Mouse (Mus musculus) liver, postnatal 0 days (tissue): ENCODE measurements at regions not wholly inside any gene's neighbourhood (a gene's known extent, or its start where the extent isn't known, plus 50 kb on each side); places are given as distances from the start of the nearest gene placed in this dataset.

Experiments used
- ATAC-seq: fragments of 200-750 bp; cut with Nextera tagmentation; 2 replicates; pipeline ENCODE4 v1.8.0; 2017; ENCODE audit warnings: mild to moderate bottlenecking, moderate library complexity
- DNase-seq: peaks from one replicate; pipeline ENCODE4 v3.0.0-alpha.2; 2016
- H3K27ac ChIP-seq: fragments of 300-500 bp; sonication (generic); 2 replicates; pipeline ENCODE4 v1.5.1; 2014; ENCODE audit warnings: antibody characterized with exemption, moderate library complexity, mild to moderate bottlenecking, low read depth
- H3K27me3 ChIP-seq: fragments of 300-500 bp; sonication (generic); 2 replicates; pipeline ENCODE4 v1.6.1; 2014; ENCODE audit warnings: low read length, control low read depth, mixed read lengths; ENCODE audit not compliant: insufficient read depth
- H3K36me3 ChIP-seq: fragments of 300-500 bp; sonication (generic); replicated peaks from 2 replicates; pipeline ENCODE4 v1.6.1; 2014; ENCODE audit warnings: mild to moderate bottlenecking, control low read depth, low read length, moderate library complexity, mixed read lengths; ENCODE audit not compliant: insufficient read depth
- H3K4me1 ChIP-seq: fragments of 300-500 bp; sonication (generic); 2 replicates; pipeline ENCODE4 v1.6.1; 2014; ENCODE audit warnings: antibody characterized with exemption, mild to moderate bottlenecking, control low read depth; ENCODE audit not compliant: insufficient read depth
- H3K4me2 ChIP-seq: fragments of 300-500 bp; sonication (generic); 2 replicates; pipeline ENCODE4 v1.6.1; 2014; ENCODE audit warnings: low read depth, mild to moderate bottlenecking, low read length, moderate library complexity, mixed read lengths
- H3K4me3 ChIP-seq: fragments of 300-500 bp; sonication (generic); 2 replicates; pipeline ENCODE4 v1.5.1; 2014; ENCODE audit warnings: low read depth, low read length
- H3K9ac ChIP-seq: fragments of 300-500 bp; sonication (generic); replicated peaks from 2 replicates; pipeline ENCODE4 v1.6.1; 2014; ENCODE audit warnings: mild to moderate bottlenecking, moderate library complexity
- H3K9me3 ChIP-seq: fragments of 300-500 bp; sonication (generic); 2 replicates; pipeline ENCODE4 v1.6.1; 2016; ENCODE audit warnings: mild to moderate bottlenecking, control low read depth, low read length, mixed read lengths
- CTCF ChIP-seq: sonication (generic); IDR thresholded peaks from 2 replicates; pipeline ENCODE4 v1.5.1; 2016; ENCODE audit warnings: antibody characterized with exemption, low read depth
- EP300 ChIP-seq: IDR thresholded peaks from 2 replicates; pipeline ENCODE4 v1.6.1; 2016; ENCODE audit warnings: antibody characterized with exemption, low read depth, mild to moderate bottlenecking
- whole genome bisulfite sequencing: fragments of 180-500 bp; shearing (Covaris S2); extraction: QIAGEN DNeasy Blood & Tissue Kit; methylation state at CpG from one replicate; pipeline ENCODE4 v1.1.7; 2014; ENCODE audit not compliant: insufficient replicate concordance; 5-methylcytosine and 5-hydroxymethylcytosine counted together

DNA sequence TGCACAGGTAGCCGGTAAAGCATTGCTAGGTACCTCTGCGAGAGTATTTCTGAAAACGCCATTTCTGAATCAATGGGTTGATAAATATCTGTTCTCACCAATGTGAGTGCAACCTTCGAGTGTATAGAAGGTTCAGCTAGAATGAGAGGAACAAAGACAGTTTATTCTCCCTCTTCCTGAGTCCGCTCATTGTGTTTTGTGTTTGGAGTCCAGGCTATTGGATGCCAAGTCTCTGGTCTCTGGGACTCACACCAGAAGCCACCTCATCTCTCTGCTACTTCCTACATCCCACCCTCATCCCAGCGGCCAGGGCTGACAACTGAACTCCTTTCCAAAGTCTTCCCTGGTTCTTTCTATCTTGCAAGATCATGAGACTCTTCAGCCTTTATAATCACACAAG is 62.7 kb downstream of the Lrrc30 start:
- WGBS, result 82% methylated on average over 6 of the region's 6 CpGs
- Histone ChIP-seq H3K4me3 (no peak overlapping the region), H3K27ac (no peak overlapping the region), H3K9me3 (no peaks in the 10 kb centered on the region), H3K36me3 (no peaks in the 10 kb centered on the region), H3K27me3 (no peaks in the 10 kb centered on the region), H3K9ac (no peak overlapping the region), H3K4me2 (no peak overlapping the region), H3K4me1 (no peaks in the 10 kb centered on the region)
- DNase-seq (no peak), ATAC-seq (no peak)
- TF ChIP-seq EP300 (no peak), CTCF (no peak)

DNA sequence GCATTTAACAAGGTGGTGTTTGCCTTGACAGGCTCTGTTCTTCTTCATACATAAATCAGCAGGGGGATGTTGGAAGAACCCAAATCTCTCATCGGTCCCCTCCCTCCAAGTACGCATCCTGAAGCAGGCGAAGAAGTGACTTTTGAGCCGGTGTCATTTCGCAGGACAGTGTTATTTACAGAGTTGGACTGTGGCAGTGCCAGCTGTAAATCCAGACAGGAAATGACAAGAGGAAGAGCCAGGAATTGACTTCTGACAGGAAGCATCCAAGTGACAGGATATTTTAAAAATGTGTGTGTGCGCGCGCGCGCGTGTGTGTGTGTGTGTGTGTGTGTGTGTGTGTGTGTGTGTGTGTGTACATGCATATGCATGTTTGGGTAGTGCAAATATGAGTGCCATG is 66.3 kb downstream of the Lrrc30 start:
- TF ChIP-seq CTCF (no peak), EP300 (no peak)
- Histone ChIP-seq H3K27me3 (no peaks in the 10 kb centered on the region), H3K9ac (no peak overlapping the region), H3K9me3 (no peaks in the 10 kb centered on the region), H3K36me3 (no peaks in the 10 kb centered on the region), H3K4me2 (no peak overlapping the region), H3K4me3 (no peak overlapping the region), H3K27ac (no peak overlapping the region), H3K4me1 (no peaks in the 10 kb centered on the region)
- 64% methylated on average over 11 of the region's 11 CpGs for WGBS
- ATAC-seq, result no peak
- DNase-seq, result no peak

DNA sequence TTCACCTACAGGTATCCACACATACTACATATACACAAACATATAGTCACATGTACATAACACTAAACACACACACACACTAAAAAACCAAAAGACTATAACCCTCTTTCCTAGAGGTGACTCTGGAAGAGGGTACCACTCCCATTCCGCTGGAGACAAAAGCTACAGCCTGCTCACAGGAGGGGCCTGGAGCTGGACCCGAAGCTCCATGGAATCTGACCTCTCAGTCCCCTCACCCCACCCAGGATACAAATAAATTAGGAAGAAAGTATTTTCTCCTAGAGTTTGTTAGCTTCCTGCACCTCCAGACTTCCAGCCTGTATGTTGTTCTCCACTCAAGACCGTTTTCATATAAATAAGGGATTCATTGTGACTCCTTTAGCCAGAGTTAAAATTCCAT is 66.8 kb downstream of the Lrrc30 start:
- no peaks in the 10 kb centered on the region for H3K27me3 ChIP-seq
- DNase-seq, result no peak
- no peak for ATAC-seq
- H3K4me3 ChIP-seq, result no peak overlapping the region
- no peak overlapping the region for H3K9ac ChIP-seq
- H3K4me1 ChIP-seq, result no peaks in the 10 kb centered on the region
- no peak for TF ChIP-seq EP300
- no peak for TF ChIP-seq CTCF
- no peaks in the 10 kb centered on the region for H3K36me3 ChIP-seq
- WGBS, result 54% methylated on average over 3 of the region's 3 CpGs
- H3K9me3 ChIP-seq, result no peaks in the 10 kb centered on the region
- no peak overlapping the region for H3K4me2 ChIP-seq
- H3K27ac ChIP-seq, result no peak overlapping the region

DNA sequence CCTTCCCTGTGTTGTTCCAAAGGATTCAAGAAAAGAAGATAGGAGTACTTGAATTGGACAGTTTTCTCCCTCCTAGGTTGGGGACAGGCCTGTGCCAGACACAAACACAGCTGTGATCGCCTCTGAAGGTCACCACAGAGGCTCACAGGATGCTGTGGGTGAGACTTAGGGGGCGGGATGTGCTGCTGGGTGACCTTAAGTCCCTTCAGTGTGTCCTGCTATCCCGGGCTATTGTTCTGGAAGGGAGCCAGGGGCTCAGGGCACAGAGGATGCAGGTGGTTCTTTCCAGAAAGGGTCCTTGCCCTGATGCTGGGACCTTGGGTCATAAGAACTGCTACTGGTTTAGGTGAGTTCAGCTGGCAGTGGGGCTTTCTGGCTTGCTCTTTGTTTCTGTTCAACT is 67.7 kb downstream of the Lrrc30 start:
- Histone ChIP-seq H3K4me3 (no peak overlapping the region), H3K36me3 (no peaks in the 10 kb centered on the region), H3K27ac (no peak overlapping the region), H3K4me1 (no peaks in the 10 kb centered on the region), H3K27me3 (no peaks in the 10 kb centered on the region), H3K4me2 (no peak overlapping the region), H3K9me3 (no peaks in the 10 kb centered on the region), H3K9ac (no peak overlapping the region)
- TF ChIP-seq CTCF, result no peak
- TF ChIP-seq EP300, result no peak
- ATAC-seq (no peak), DNase-seq (no peak)
- 38% methylated on average over 3 of the region's 3 CpGs for WGBS

DNA sequence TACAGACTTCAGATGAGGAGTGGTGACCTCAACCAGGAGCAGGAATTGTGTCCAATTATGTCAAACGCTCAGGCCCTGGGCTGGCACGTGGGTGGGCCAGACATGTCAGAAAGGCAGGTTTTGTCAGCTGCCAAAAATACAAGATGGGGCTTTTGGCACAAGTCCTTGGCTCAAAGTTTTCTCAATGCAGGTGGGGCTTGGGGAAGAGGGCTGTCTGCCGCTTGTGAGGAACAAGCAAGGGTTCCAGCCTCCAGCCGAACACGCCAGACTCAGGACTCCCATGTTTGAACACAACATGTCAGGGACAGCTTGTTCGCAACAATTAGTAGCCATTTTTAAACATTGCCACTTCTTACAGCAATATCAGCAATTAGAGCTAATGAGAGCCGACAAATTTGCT is 69.5 kb downstream of the Lrrc30 start:
- H3K36me3 ChIP-seq, result no peaks in the 10 kb centered on the region
- no peak for TF ChIP-seq EP300
- no peak for TF ChIP-seq CTCF
- H3K9me3 ChIP-seq, result no peaks in the 10 kb centered on the region
- H3K27ac ChIP-seq, result no peak overlapping the region
- H3K4me1 ChIP-seq, result no peaks in the 10 kb centered on the region
- no peak overlapping the region for H3K9ac ChIP-seq
- no peaks in the 10 kb centered on the region for H3K27me3 ChIP-seq
- no peak for ATAC-seq
- no peak for DNase-seq
- H3K4me2 ChIP-seq, result no peak overlapping the region
- no peak overlapping the region for H3K4me3 ChIP-seq
- 78% methylated on average over 7 of the region's 7 CpGs for WGBS

DNA sequence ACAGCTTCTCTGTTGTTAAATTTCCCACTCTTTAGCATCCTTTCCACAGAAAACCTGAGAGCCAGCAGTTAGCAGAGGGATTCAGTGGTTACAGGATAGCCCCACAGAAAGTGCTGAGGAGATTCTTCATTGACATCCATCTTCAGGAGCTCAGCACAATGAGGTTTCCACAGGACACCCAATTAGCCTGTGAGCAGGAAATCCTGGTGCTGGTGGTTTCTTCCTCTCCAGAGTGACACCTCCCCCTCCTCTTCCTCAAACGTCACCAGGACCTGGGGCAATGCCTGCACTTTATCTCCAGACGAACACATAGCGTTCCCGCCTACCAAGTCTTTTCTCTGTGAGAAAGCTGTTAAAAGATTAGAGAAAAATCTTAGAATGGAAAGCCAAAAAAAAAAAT is 70.7 kb downstream of the Lrrc30 start:
- no peaks in the 10 kb centered on the region for H3K9me3 ChIP-seq
- H3K4me2 ChIP-seq, result no peak overlapping the region
- ATAC-seq, result no peak
- no peak for TF ChIP-seq CTCF
- no peak for TF ChIP-seq EP300
- DNase-seq, result no peak
- no peaks in the 10 kb centered on the region for H3K4me1 ChIP-seq
- H3K4me3 ChIP-seq, result no peak overlapping the region
- no peak overlapping the region for H3K27ac ChIP-seq
- 32% methylated on average over 4 of the region's 4 CpGs for WGBS
- no peaks in the 10 kb centered on the region for H3K36me3 ChIP-seq
- H3K27me3 ChIP-seq, result no peaks in the 10 kb centered on the region
- H3K9ac ChIP-seq, result no peak overlapping the region

DNA sequence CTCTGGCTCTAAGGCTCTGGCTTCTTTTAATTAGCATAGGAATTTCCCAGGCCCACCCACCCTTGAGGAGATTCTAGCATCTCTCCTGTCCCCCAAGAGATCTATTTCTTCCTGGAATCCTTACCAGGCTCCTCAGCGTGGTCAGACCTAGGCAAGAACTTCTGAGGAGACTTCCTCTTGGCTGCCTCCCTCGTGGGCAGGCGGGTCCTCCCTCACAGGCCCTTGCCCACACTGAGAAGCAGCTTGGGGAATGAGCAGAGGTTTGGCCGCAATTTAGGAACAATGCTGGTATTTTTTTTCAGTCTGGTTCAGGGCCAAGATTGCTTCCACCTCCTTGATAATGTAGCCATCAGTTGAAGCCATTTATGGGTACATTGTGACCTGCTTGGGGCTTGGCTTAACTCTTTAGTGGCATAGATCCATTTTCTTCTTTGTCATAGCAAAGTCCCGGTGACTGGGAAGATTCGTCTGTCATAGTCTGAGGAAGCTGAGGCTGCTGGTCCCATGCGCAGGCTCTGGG is 75.1 kb downstream of the Lrrc30 start:
- Histone ChIP-seq H3K36me3 (no peaks in the 10 kb centered on the region), H3K27me3 (no peaks in the 10 kb centered on the region), H3K4me3 (no peak overlapping the region), H3K9ac (no peak overlapping the region), H3K9me3 (no peaks in the 10 kb centered on the region), H3K4me1 (no peaks in the 10 kb centered on the region), H3K4me2 (no peak overlapping the region), H3K27ac (no peak overlapping the region)
- ATAC-seq (no peak), DNase-seq (no peak)
- 45% methylated on average over 7 of the region's 7 CpGs for WGBS
- TF ChIP-seq CTCF (no peak), EP300 (no peak)
